Mouse (Mus musculus) MEL (cell line): ENCODE results near the gene Ispd.

Source experiments
- CTCF ChIP-seq, 3 experiments: IDR thresholded peaks in 2 of 3; conservative IDR thresholded peaks in 1 of 3; 2 replicates each; pipeline ENCODE4 v1.5.1; 2011 to 2012; ENCODE audit warnings: low read length in 3 of 3, low read depth in 2 of 3, mild to moderate bottlenecking in 2 of 3, improper control_type of control experiment in 1 of 3, inconsistent platforms in 1 of 3, mixed read lengths in 1 of 3, moderate library complexity in 1 of 3; ENCODE audit not compliant: control insufficient read depth in 1 of 3, insufficient read depth in 1 of 3, poor library complexity in 1 of 3, severe bottlenecking in 1 of 3
- GATA1 ChIP-seq: IDR thresholded peaks from 2 replicates; pipeline ENCODE4 v1.6.1; 2011; ENCODE audit warnings: low read depth, low read length, improper control_type of control experiment
- MAFK ChIP-seq: IDR thresholded peaks from 2 replicates; pipeline ENCODE4 v1.6.1; 2011; ENCODE audit warnings: low read depth, mild to moderate bottlenecking, low read length, improper control_type of control experiment, borderline replicate concordance
- MAX ChIP-seq: IDR thresholded peaks from 2 replicates; pipeline ENCODE4 v1.6.1; 2011; ENCODE audit warnings: low read length, improper control_type of control experiment
- NRF1 ChIP-seq: IDR thresholded peaks from 2 replicates; pipeline ENCODE4 v1.6.1; 2014; ENCODE audit warnings: low read depth, mild to moderate bottlenecking, inconsistent platforms, low read length, improper control_type of control experiment, moderate library complexity; ENCODE audit not compliant: poor library complexity, insufficient read depth, severe bottlenecking
- POLR2A ChIP-seq, 2 experiments: IDR thresholded peaks; 2 replicates each; pipeline ENCODE4 v1.6.1; 2011 to 2012; ENCODE audit warnings: low read length in 2 of 2, mild to moderate bottlenecking in 2 of 2, control low read depth in 1 of 2, improper control_type of control experiment in 1 of 2, low read depth in 1 of 2, moderate library complexity in 1 of 2; ENCODE audit not compliant: control insufficient read depth in 1 of 2, insufficient read depth in 1 of 2, poor library complexity in 1 of 2
- RCOR1 ChIP-seq: IDR thresholded peaks from 2 replicates; pipeline ENCODE4 v1.6.1; 2012; ENCODE audit warnings: low read depth, mild to moderate bottlenecking, inconsistent platforms, low read length, improper control_type of control experiment
- TAL1 ChIP-seq: IDR thresholded peaks from 2 replicates; pipeline ENCODE4 v1.6.1; 2012; ENCODE audit warnings: mild to moderate bottlenecking, inconsistent platforms, low read length, moderate library complexity, mixed read lengths
- UBTF ChIP-seq: IDR thresholded peaks from 2 replicates; pipeline ENCODE4 v1.6.1; 2012; ENCODE audit warnings: low read depth, mild to moderate bottlenecking, inconsistent platforms, low read length, improper control_type of control experiment, moderate library complexity, borderline replicate concordance; ENCODE audit not compliant: insufficient read depth

- TF ChIP-seq GATA1 (no peak), MAFK (no peak), CTCF (IDR thresholded peaks at IDR 0.05 in 2 of 3, conservative IDR thresholded peaks at IDR 0.05 in 1 of 3; ENCODE audit: control insufficient read depth in 1 of 3, insufficient read depth in 1 of 3, low read depth in 2 of 3, low read length in 3 of 3, poor library complexity in 1 of 3, severe bottlenecking in 1 of 3) (peak in 2 of 3 experiments; percentile 53 to 61; a peak in 5 of 6 replicates), RCOR1 (no peak), POLR2A (IDR thresholded peaks at IDR 0.05; ENCODE audit: control insufficient read depth in 1 of 2, insufficient read depth in 1 of 2, low read depth in 1 of 2, low read length in 2 of 2, poor library complexity in 1 of 2) (no peak), MAX (no peak), TAL1 (no peak), NRF1 (no peak), UBTF (no peak)
Measured at GRCm38 (mm10) chr12:36713866-36714662, 332.8 kb downstream of the Ispd start.
